Mouse (Mus musculus) frontal cortex, adult 2 months (tissue): Measurements from ENCODE around the gene Usp53. TPM values are rescaled to one million over a fixed set of nuclear protein-coding genes. Genes with fewer than 3 reads are reported as not detected.

ENCODE experiments used
- DNase-seq, 2 experiments: peaks; one replicate each; pipeline ENCODE4 v3.0.0; 2022; ENCODE audit warnings: low spot score in 1 of 2; ENCODE audit errors: extremely low spot score in 1 of 2
- polyA plus RNA-seq: library from polyadenylated mRNA; depleted of rRNA; stranded (reverse); fragments of >200 nt; gene quantifications from 2 replicates; pipeline ENCODE4 v1.2.3, GENCODE M21; 2012; rRNA removed

Usp53 gene
- polyA plus RNA-seq, 1 experiment = 13.8 TPM

- DNase-seq = no peak
Observed at GRCm38 (mm10) chr3:122894772-122895171, 89.5 kb downstream of the Usp53 start, which contains the start of gene Fabp2. Gene Fabp2 (plus strand): TSS chr3:122895072.

GRCm38 (mm10) chr3:122888371-122888819, 95.9 kb downstream of the Usp53 start:
- DNase-seq = no peak

GRCm38 (mm10) chr3:122887505-122888301, 96.6 kb downstream of the Usp53 start:
- no peak for DNase-seq

Other genes with a start within 250 kb of the Usp53 start
- not detected in 2 replicates for gene Fabp2, start 89.4 kb downstream of the Usp53 start, polyA plus RNA-seq
- not detected in 2 replicates for gene Gm10959, start 65.2 kb downstream of the Usp53 start, polyA plus RNA-seq
- 63.1 and 73.6 TPM in 2 replicates for gene 1810037I17Rik, start 60.3 kb downstream of the Usp53 start, polyA plus RNA-seq
- gene Myoz2, start 50.5 kb upstream of the Usp53 start, polyA plus RNA-seq = 0.12 and 0.19 TPM in 2 replicates